Mouse (Mus musculus) hematopoietic multipotent progenitor cell, adult 10-12 weeks (in vitro differentiated cells): ENCODE measurements around the gene Olfr331. TPM values are rescaled to one million over a fixed set of nuclear protein-coding genes. Genes with fewer than 3 reads are reported as not detected.

ENCODE experiments used
- polyA plus RNA-seq: library from polyadenylated mRNA; stranded (reverse); fragments of >175 nt; gene quantifications from 2 replicates; pipeline ENCODE4 v1.2.3, GENCODE M21; 2012; ENCODE audit warnings: low replicate concordance

Olfr331 gene
- polyA plus RNA-seq = not detected in 2 replicates

DNA sequence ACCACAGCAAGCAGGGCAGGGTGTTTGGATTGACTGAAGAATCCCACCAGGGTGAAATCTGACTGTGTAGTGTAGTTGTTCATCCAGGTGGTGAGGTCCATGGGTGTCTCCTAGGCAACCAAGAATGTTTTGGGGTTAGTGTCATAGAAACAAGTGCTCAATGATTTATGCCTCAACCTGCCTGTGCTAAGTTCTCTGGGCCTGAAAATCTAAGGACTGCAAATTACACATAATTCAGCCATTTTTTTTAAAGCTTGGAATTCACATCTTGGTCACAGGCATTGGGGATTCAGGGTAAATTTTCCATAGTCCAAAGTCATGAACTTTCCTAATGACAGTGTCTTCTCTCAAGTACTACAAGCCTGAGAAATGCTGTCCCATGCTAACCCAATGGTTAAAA lies at the start of gene Olfr331:
Olfr331 (minus strand) TSS at position 101 of the 400 bp plus-strand sequence.

DNA sequence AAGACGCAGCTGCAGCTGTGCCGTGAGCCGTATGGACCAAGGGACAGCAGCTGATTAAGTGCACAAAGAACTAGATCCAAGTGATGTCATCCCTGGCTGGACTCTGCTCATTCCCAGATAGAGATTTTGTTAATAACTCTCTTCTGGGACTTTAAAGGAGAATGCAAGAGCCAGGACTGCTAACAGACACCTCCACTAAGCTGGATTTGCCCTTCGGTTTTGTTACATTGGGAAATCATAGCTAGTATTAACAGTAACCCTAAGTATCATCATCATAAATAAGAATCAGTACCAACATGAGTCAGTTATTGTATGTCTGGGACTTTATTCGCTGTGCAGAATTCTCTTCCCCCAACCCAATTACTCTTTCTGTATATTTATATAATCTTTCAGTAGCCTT lies 44.0 kb upstream of the Olfr331 start, which contains the start of gene Olfr329-ps:
Olfr329-ps (minus strand) TSS at position 101 of the 400 bp plus-strand sequence.

DNA sequence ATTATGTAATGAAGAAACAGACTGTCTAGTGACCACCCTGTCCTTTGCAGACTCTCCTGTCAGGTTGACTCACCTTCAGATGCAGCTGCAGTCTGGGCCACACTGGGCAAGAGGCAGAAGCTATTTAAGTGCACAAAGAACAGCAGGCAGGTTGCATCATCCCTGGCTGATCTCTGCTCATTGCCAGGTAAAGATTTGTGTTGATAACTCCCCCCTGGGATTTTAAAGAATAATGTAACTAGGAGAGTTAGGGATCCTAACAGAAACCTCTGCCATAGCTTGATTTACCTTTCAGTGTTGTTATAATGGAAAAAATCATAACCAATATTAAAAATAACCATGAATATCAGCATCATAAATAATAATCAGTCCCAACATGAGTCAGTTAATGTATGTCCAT lies 32.4 kb upstream of the Olfr331 start, which contains the start of gene Olfr330:
Olfr330 (minus strand) TSS at position 101 of the 400 bp plus-strand sequence.

DNA sequence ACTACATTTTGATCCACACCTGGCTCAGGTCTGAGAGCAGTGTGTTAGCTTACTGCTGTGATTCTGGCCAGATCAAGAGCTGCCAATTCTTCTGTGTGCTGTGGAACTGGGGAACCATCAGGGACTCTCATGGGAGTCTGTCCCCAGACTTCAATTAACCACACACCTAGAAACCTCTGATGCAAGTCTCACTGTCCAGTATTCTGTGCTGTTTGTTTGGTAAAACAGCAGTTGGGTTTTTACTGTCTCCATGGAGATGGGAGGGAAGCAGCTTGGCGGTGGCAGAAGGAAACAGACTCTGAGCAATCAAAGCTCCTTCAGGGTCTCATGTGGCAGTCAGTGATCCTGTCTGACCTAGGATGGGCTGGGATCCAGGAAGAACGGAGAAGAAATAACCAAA lies 9.9 kb downstream of the Olfr331 start, which contains the start of gene Olfr332:
Olfr332 (minus strand) TSS at position 101 of the 400 bp plus-strand sequence.

DNA sequence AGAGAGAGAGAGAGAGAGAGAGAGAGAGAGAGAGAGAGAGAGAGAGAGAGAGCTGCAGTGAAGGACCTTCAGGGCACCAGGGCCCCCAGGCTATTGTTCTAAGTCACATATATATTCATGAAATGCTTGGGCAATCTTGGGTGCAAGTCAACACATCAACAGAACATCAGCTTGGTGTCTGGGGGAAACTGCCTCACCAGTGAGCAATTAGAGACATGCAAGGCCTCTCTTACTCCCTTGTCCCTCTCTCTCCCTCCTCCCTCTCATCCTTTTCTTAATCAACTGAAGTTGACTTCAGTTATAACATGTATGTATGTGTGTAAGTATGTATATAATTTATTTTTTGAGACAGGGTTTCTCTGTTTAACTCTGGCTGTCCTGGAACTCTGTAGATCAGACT lies 40.2 kb downstream of the Olfr331 start, which contains the start of gene Olfr30:
Olfr30 (minus strand) TSS at position 101 of the 400 bp plus-strand sequence.

DNA sequence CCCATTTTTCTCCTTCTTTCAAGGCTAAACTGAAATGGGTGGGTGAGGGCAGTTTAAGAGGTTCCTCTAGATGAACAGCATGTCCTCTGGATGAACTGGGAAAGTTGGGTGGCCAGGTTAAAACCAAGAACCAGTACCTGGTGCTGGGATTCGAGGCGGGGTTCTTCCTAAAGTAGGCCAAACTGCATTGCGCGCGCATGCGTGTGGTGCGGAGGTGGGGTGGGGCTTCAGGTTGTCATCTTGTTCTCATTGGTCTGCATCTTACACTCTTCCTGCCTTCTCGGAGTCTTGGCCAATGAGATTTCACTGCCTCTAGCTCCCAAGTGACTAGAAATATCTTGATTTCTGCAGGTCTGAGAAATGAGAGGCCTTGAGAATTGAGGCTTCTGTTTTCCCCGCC lies 49.6 kb downstream of the Olfr331 start, which contains the start of gene Lypd9:
Lypd9 (minus strand) TSS at position 165 of the 400 bp plus-strand sequence.

Other genes starting within 250 kb of the Olfr331 start
- gene 4930438A08Rik, start 227.8 kb downstream of the Olfr331 start, polyA plus RNA-seq = 0.19 and 0.25 TPM in 2 replicates
- gene Zfp692, start 195.5 kb downstream of the Olfr331 start, polyA plus RNA-seq = 9.7 and 23.0 TPM in 2 replicates
- gene Zfp672, start 172.2 kb downstream of the Olfr331 start, polyA plus RNA-seq = 9.4 and 11.8 TPM in 2 replicates
- gene Sh3bp5l, start 171.8 kb downstream of the Olfr331 start, polyA plus RNA-seq = 18.6 and 31.9 TPM in 2 replicates
- gene Lypd8, start 123.5 kb downstream of the Olfr331 start, polyA plus RNA-seq = not detected in 2 replicates
- gene 1810065E05Rik, start 81.5 kb downstream of the Olfr331 start, polyA plus RNA-seq = not detected in 2 replicates
- not detected in 2 replicates for gene Gm12253, start 70.0 kb downstream of the Olfr331 start, polyA plus RNA-seq
- not detected in 2 replicates for gene Lypd9, start 49.6 kb downstream of the Olfr331 start, polyA plus RNA-seq
- gene Olfr30, start 40.3 kb downstream of the Olfr331 start, polyA plus RNA-seq = not detected in 2 replicates
- gene Olfr332, start 10.0 kb downstream of the Olfr331 start, polyA plus RNA-seq = not detected in 2 replicates
- gene Olfr330, start 32.3 kb upstream of the Olfr331 start, polyA plus RNA-seq = not detected in 2 replicates
- gene Olfr329-ps, start 43.9 kb upstream of the Olfr331 start, polyA plus RNA-seq = not detected in 2 replicates
- not detected in 2 replicates for gene Olfr328, start 53.1 kb upstream of the Olfr331 start, polyA plus RNA-seq
- gene Olfr224, start 68.0 kb upstream of the Olfr331 start, polyA plus RNA-seq = not detected in 2 replicates
- gene Olfr325, start 75.2 kb upstream of the Olfr331 start, polyA plus RNA-seq = not detected in 2 replicates
- gene Olfr324, start 92.5 kb upstream of the Olfr331 start, polyA plus RNA-seq = not detected in 2 replicates
- gene 2210407C18Rik, start 113.5 kb upstream of the Olfr331 start, polyA plus RNA-seq = not detected in 2 replicates
- gene Olfr323, start 127.9 kb upstream of the Olfr331 start, polyA plus RNA-seq = 0.18 TPM in 1 of 2 replicates, not detected in the other
- gene Trim58, start 137.9 kb upstream of the Olfr331 start, polyA plus RNA-seq = 0.15 and 5.6 TPM in 2 replicates
- gene Olfr322, start 156.2 kb upstream of the Olfr331 start, polyA plus RNA-seq = 0.03 TPM in 1 of 2 replicates, not detected in the other
- not detected in 2 replicates for gene Olfr320, start 178.5 kb upstream of the Olfr331 start, polyA plus RNA-seq
- not detected in 2 replicates for gene Olfr319, start 196.6 kb upstream of the Olfr331 start, polyA plus RNA-seq
- not detected in 2 replicates for gene Olfr318, start 221.4 kb upstream of the Olfr331 start, polyA plus RNA-seq
- gene Olfr317, start 236.6 kb upstream of the Olfr331 start, polyA plus RNA-seq = not detected in 2 replicates